Mouse (Mus musculus) hindbrain, embryonic 15.5 days (tissue): ENCODE results near the gene R3hdm1. TPM values are rescaled to one million over a fixed set of nuclear protein-coding genes. Genes with fewer than 3 reads are reported as not detected.
"Not testable (repeated sequence)": the region's sequence is repeated elsewhere in the genome, so short reads cannot be mapped to it uniquely, and the experiment has no call there.

Source experiments
- ATAC-seq: fragments of 200-750 bp; cut with Nextera tagmentation; 2 replicates; pipeline ENCODE4 v1.8.0; 2017; ENCODE audit warnings: low read depth, moderate number of reproducible peaks, moderate TSS enrichment; ENCODE audit not compliant: low FRiP score
- H3K27ac ChIP-seq: fragments of 300-500 bp; sonication (generic); replicated peaks from 2 replicates; pipeline ENCODE4 v1.5.1; 2015; ENCODE audit warnings: mild to moderate bottlenecking, inconsistent platforms
- H3K27me3 ChIP-seq: fragments of 300-500 bp; sonication (generic); 2 replicates; pipeline ENCODE4 v1.6.1; 2015; ENCODE audit warnings: control low read depth, inconsistent platforms
- H3K36me3 ChIP-seq: fragments of 300-500 bp; sonication (generic); 2 replicates; pipeline ENCODE4 v1.6.1; 2015; ENCODE audit warnings: control low read depth, inconsistent platforms
- H3K4me1 ChIP-seq: fragments of 300-500 bp; sonication (generic); replicated peaks from 2 replicates; pipeline ENCODE4 v1.6.1; 2015; ENCODE audit warnings: control low read depth, inconsistent platforms
- H3K4me2 ChIP-seq: fragments of 300-500 bp; sonication (generic); 2 replicates; pipeline ENCODE4 v1.6.1; 2015; ENCODE audit warnings: moderate library complexity, mild to moderate bottlenecking, inconsistent platforms
- H3K4me3 ChIP-seq: fragments of 300-500 bp; sonication (generic); 2 replicates; pipeline ENCODE4 v1.5.1; 2015; ENCODE audit warnings: mild to moderate bottlenecking, inconsistent platforms
- H3K9ac ChIP-seq: fragments of 300-500 bp; sonication (generic); 2 replicates; pipeline ENCODE4 v1.6.1; 2015; ENCODE audit warnings: inconsistent platforms
- H3K9me3 ChIP-seq: fragments of 300-500 bp; sonication (generic); 2 replicates; pipeline ENCODE4 v1.6.1; 2016; ENCODE audit warnings: control low read depth, inconsistent platforms
- WGBS: fragments of 180-500 bp; shearing (Covaris S2); methylation state at CpG from one replicate; pipeline ENCODE4 v1.1.7; 2015; 5-methylcytosine and 5-hydroxymethylcytosine counted together
- microRNA counts: library from miRNA; unstranded; fragments of <30 nt; microRNA quantifications from one replicate; lab custom pipeline; 2016
- microRNA-seq: library from miRNA; unstranded; fragments of <30 nt; microRNA quantifications from one replicate; pipeline ENCODE4, GENCODE M21; 2016
- polyA plus RNA-seq: library from polyadenylated mRNA; unstranded; fragments of >200 nt; fragmentation: Nextera tagmentation; extraction: Ambion mirVana; gene quantifications from 2 replicates; pipeline ENCODE4 v1.2.1, GENCODE M21; 2015

R3hdm1 gene
- polyA plus RNA-seq, 1 experiment from 2014 or later, result 77.8 TPM

DNA sequence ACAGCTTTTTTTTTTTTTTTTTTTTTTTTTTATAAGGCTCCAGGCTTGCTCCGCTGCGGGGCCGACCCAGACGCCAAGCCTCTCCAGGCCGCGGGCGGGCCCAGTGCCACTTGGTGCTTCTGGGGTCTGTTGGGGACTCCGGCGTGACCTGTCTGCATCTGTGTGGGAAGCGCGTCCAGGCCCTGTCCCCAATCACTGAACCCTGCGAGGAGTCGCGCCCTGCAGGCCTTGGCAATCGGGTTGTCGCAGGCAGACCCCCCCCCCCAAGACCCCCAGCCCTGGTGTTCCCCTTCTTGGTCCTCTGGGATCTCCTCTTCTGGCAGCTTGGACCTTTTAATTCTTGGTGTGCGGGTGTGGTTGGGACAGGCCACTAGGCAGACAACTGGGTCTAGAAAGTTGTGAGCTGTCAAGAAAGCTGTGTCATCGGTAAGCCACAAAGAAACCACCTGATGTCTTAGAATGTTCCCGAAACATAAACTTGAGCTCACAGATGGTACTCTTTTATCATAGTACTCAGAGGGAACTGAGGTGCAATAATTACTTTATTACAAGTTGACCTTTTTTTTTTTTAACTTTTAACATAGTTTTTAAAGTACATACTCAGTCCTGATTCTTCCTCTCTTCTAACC, 141.7 kb downstream of the R3hdm1 start:
- H3K27me3 ChIP-seq, result no peaks in the 10 kb centered on the region
- H3K4me2 ChIP-seq, result peak overlapping the region; percentile 94
- peak; percentile 58 for ATAC-seq
- peak overlapping the region; percentile 72 for H3K9ac ChIP-seq
- peak overlapping the region; percentile 89 for H3K27ac ChIP-seq
- peaks cover 21% of the 10 kb centered on the region for H3K4me1 ChIP-seq
- H3K9me3 ChIP-seq, result no peaks in the 10 kb centered on the region
- no peaks in the 10 kb centered on the region for H3K36me3 ChIP-seq
- H3K4me3 ChIP-seq, result peak overlapping the region; percentile 73
- 1% methylated on average over 19 of the region's 19 CpGs for WGBS

DNA sequence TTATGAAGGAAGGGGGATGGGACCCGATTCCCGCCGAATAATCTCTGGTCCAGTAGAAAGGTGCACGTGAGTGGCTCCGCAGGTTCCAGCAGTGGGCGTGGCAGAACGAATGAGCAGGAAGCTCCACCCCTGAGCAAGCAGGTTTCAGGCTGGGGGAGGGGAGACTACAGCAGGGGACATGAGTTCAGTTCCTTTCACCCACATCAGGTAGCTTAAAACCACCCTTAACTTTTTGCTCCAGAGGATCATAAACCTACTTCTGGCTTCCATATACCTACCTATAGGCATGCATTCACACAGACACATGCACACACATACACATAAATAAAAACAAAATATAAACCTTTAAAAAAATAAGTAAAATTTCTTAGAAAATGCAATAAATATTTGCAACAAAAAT, 164.0 kb downstream of the R3hdm1 start:
- H3K27ac ChIP-seq, H3K4me2 ChIP-seq, ATAC-seq, H3K9me3 ChIP-seq, H3K4me3 ChIP-seq, H3K4me1 ChIP-seq, H3K27me3 ChIP-seq, H3K9ac ChIP-seq: not testable (repeated sequence)
- H3K36me3 ChIP-seq, result peaks cover 77% of the 10 kb centered on the region
- WGBS, result 85% methylated on average over 7 of the region's 7 CpGs

DNA sequence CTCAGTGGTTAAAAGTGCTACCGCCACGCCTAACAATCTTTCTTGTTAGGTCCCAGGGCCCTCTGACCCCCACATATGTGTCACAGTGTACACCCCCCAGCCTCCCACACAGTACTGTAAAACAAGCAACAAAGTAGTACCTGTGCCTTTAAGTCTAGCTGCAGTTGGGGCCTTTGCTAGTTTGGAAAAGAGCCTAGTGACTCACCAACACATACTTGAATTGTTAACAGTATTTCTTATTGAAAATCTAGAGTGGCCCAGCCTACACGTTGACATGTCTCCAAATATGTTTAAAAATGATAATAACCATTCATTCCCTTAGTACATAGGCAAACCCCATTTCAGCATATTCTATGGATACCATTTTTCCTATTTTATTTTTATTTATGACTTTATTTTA, 167.6 kb downstream of the R3hdm1 start:
- 89% methylated on average over 3 of the region's 3 CpGs for WGBS
- no peak for ATAC-seq
- no peak overlapping the region for H3K4me3 ChIP-seq

DNA sequence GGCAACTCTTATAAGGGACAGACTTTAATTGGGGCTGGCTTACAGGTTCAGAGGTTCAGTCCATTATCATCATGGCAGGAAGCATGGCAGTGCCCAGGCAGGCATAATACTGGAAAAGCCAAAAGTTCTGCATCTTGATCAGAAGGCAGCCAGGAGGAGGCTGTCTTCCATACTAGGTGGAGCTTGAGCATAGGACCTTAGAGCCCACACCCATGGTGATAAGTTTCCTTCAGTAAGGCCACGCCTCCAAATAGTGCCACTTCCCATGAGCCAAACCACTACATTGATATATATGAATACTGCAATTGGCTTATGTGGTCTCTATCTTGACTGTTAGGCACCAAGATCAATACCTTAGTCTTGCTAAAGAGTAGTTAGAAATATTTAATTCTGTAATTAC, 172.8 kb downstream of the R3hdm1 start:
- Histone ChIP-seq H3K36me3 (peaks cover 80% of the 10 kb centered on the region), H3K4me3 (no peak overlapping the region), H3K27me3 (no peaks in the 10 kb centered on the region), H3K27ac (no peak overlapping the region), H3K9me3 (no peaks in the 10 kb centered on the region), H3K4me1 (no peaks in the 10 kb centered on the region), H3K9ac (no peak overlapping the region), H3K4me2 (no peak overlapping the region)
- no peak for ATAC-seq
- WGBS, result 97% methylated on average over 1 of the region's 1 CpGs

More for the DNA sequence above, 167.6 kb downstream of the R3hdm1 start:
- Histone ChIP-seq H3K9ac (no peak overlapping the region), H3K36me3 (peaks cover 84% of the 10 kb centered on the region), H3K4me2 (no peak overlapping the region), H3K9me3 (no peaks in the 10 kb centered on the region), H3K27ac (no peak overlapping the region), H3K27me3 (no peaks in the 10 kb centered on the region), H3K4me1 (no peaks in the 10 kb centered on the region)

DNA sequence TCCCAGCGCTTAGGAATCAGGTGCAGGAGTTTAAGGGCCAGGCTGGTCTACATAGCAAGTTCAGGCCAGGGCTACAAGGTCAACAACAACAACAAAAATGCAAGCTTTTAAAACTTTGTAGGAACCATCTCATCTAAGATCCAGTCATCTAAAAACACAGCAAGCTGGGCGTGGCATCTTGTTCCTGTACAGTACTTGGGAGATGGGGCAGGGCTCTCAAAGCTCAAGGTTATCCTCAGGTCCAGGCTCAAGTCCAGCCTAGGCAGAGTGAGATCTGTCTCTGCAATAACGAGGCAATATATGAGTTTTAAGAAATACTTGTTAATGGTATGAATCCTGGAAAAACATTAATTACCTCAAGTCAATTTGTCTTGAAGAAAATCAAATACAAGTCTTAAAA, 175.5 kb downstream of the R3hdm1 start:
- H3K4me2 ChIP-seq, result no peak overlapping the region
- H3K36me3 ChIP-seq, result peaks cover 72% of the 10 kb centered on the region
- ATAC-seq, result no peak
- H3K9ac ChIP-seq, result no peak overlapping the region
- H3K4me1 ChIP-seq, result no peaks in the 10 kb centered on the region
- H3K4me3 ChIP-seq, result no peak overlapping the region
- H3K27me3 ChIP-seq, result no peaks in the 10 kb centered on the region
- no peak overlapping the region for H3K27ac ChIP-seq
- 98% methylated on average over 3 of the region's 3 CpGs for WGBS
- H3K9me3 ChIP-seq, result no peaks in the 10 kb centered on the region

DNA sequence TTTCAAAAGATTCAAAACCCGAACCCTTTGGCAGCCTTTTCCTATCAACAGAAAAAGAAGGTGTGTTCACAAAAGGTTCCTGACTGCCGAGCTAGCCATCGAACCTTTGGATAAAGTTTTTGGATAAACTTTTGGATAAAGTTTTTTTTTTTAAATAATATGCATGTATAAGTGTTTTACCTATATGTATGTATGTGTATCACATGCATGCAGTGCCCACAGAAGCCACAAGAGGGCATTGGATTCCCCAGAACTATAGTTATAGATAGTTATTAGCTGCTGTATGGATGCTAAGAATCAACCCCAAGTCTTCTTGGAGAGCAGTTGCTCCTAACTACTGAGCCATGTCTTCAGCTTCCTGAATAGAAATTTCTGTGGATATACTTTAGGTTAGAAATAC, 178.7 kb downstream of the R3hdm1 start:
- no peak overlapping the region for H3K4me3 ChIP-seq
- peaks cover 43% of the 10 kb centered on the region for H3K36me3 ChIP-seq
- no peak overlapping the region for H3K27ac ChIP-seq
- WGBS, result over 99% methylated on average over 3 of the region's 3 CpGs
- no peak overlapping the region for H3K9ac ChIP-seq
- H3K4me1 ChIP-seq, result no peaks in the 10 kb centered on the region
- H3K4me2 ChIP-seq, result no peak overlapping the region
- H3K9me3 ChIP-seq, result no peaks in the 10 kb centered on the region
- H3K27me3 ChIP-seq, result no peaks in the 10 kb centered on the region
- ATAC-seq, result no peak

DNA sequence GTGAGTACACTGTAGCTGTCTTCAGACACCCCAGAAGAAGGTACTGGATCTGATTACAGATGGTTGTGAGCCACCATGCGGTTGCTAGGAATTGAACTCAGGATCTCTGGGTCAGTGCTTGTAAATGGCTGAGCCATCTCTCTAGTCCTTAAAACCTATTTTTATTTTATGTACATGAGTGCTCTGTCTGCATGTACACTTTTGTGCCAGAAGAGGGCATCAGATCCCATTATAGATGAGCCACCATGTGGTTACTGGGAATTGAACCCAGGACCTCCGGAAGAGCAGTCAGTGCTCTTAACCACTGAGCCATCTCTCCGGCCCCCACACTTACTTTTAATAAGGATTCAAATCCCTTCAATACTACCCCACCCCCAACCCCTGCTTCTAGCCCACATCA, 179.8 kb downstream of the R3hdm1 start:
- H3K4me2 ChIP-seq, result no peak overlapping the region
- no peaks in the 10 kb centered on the region for H3K4me1 ChIP-seq
- H3K36me3 ChIP-seq, result peaks cover 31% of the 10 kb centered on the region
- WGBS, result 95% methylated on average over 3 of the region's 3 CpGs
- no peak for ATAC-seq
- no peaks in the 10 kb centered on the region for H3K27me3 ChIP-seq
- H3K9ac ChIP-seq, result no peak overlapping the region
- H3K9me3 ChIP-seq, result no peaks in the 10 kb centered on the region
- H3K27ac ChIP-seq, result no peak overlapping the region
- no peak overlapping the region for H3K4me3 ChIP-seq

DNA sequence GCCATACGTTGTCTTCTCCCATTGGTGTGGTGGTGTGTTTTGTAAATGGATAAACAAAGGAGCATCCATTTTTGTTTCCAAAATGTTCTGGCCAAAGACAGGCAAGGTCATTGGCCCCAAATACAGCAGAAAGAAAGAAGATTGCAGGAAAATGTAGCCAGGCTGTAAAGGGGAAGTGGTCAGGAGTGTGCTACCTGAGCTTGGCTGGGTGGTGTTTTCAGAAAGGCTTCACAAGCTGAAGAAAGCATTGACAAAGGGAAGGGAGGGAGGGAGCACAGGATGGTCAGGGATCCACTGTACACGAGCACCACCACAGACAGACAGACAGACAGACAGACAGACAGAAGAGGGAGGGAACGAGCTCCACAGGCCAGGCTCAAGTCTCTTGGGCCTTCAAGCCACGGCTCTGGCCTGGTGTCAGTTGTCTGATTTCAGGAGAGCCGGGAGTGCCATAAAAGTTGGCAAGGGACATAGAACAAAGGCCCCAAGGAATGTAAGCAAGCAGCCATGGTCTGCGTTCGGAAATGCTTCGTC, 181.1 kb downstream of the R3hdm1 start:
- no peaks in the 10 kb centered on the region for H3K4me1 ChIP-seq
- H3K27ac ChIP-seq, result no peak overlapping the region
- no peak overlapping the region for H3K4me2 ChIP-seq
- H3K9ac ChIP-seq, result no peak overlapping the region
- WGBS, result 92% methylated on average over 8 of the region's 8 CpGs
- peaks cover 24% of the 10 kb centered on the region for H3K36me3 ChIP-seq
- no peaks in the 10 kb centered on the region for H3K27me3 ChIP-seq
- no peak for ATAC-seq
- H3K9me3 ChIP-seq, result no peaks in the 10 kb centered on the region
- H3K4me3 ChIP-seq, result no peak overlapping the region

DNA sequence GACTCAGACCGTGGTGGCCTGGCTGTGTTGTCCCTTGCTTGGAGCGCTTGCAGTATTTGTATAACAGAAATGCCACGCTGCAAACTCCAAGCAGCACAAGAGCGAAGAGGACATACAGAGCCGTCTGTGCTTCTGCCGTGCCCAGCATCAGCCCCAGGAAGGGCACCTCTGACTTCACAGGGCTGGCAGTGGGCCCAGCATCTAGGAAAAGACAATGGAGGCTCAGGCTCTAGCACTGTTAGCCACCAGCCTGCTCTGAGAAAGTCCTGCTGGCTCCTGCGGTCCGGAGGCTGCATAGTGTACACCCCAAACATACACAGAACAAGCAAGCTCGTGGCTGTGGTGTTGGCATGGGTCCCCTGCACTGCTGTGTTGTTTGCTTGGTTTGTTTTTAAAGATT, 182.0 kb downstream of the R3hdm1 start:
- no peaks in the 10 kb centered on the region for H3K27me3 ChIP-seq
- 61% methylated on average over 9 of the region's 9 CpGs for WGBS
- no peak overlapping the region for H3K4me2 ChIP-seq
- no peak for ATAC-seq
- no peak overlapping the region for H3K9ac ChIP-seq
- peaks cover 14% of the 10 kb centered on the region for H3K36me3 ChIP-seq
- no peaks in the 10 kb centered on the region for H3K9me3 ChIP-seq
- H3K4me1 ChIP-seq, result no peaks in the 10 kb centered on the region
- no peak overlapping the region for H3K4me3 ChIP-seq
- no peak overlapping the region for H3K27ac ChIP-seq

MicroRNA genes within 50 kb of the gene (microRNA counts, 519-probe panel; counts per million panel counts)
- microRNA mmu-miR-128 (lab: Ali Mortazavi, UCI), result 3,663 counts per million, percentile 76 among the panel's probes with 10 or more counts

Small RNAs within 50 kb of the gene (microRNA-seq; reads per million reads assigned to microRNA genes)
- 2,658 reads per million, percentile 85 among the genes with 10 or more reads in this experiment for gene Mir128-1

Other genes with a start within 250 kb of the R3hdm1 start
- gene Map3k19, start 248.3 kb upstream of the R3hdm1 start, polyA plus RNA-seq, result 0.69 and 0.93 TPM in 2 replicates
- gene Rab3gap1, start 234.5 kb upstream of the R3hdm1 start, polyA plus RNA-seq, result 20.0 and 22.5 TPM in 2 replicates
- gene Zranb3, start 254 bp upstream of the R3hdm1 start, polyA plus RNA-seq, result 3.6 and 4.4 TPM in 2 replicates
- 74.7 and 82.9 TPM in 2 replicates for gene Ubxn4, start 140.7 kb downstream of the R3hdm1 start, polyA plus RNA-seq
- 0.27 and 0.37 TPM in 2 replicates for gene Lct, start 225.0 kb downstream of the R3hdm1 start, polyA plus RNA-seq